Mouse (Mus musculus) heart, embryonic 10.5 days (tissue): ENCODE measurements around the gene Reck. TPM values are rescaled to one million over a fixed set of nuclear protein-coding genes. Genes with fewer than 3 reads are reported as not detected.

Experiments
- DNase-seq: peaks from one replicate; pipeline ENCODE4 v3.0.0-alpha.2; 2017; ENCODE audit warnings: low spot score
- H3K27ac ChIP-seq: fragments of 300-500 bp; sonication (generic); 2 replicates; pipeline ENCODE4 v1.5.1; 2016; ENCODE audit warnings: mild to moderate bottlenecking
- H3K27me3 ChIP-seq: fragments of 300-500 bp; sonication (generic); 2 replicates; pipeline ENCODE4 v1.6.1; 2016; ENCODE audit warnings: mild to moderate bottlenecking; ENCODE audit not compliant: poor library complexity, insufficient read depth, severe bottlenecking
- H3K36me3 ChIP-seq: fragments of 300-500 bp; sonication (generic); 2 replicates; pipeline ENCODE4 v1.6.1; 2016; ENCODE audit warnings: mild to moderate bottlenecking, moderate library complexity
- H3K4me1 ChIP-seq: fragments of 300-500 bp; sonication (generic); 2 replicates; pipeline ENCODE4 v1.6.1; 2016; ENCODE audit warnings: mild to moderate bottlenecking
- H3K4me3 ChIP-seq: fragments of 300-500 bp; sonication (generic); 2 replicates; pipeline ENCODE4 v1.5.1; 2016; ENCODE audit warnings: mild to moderate bottlenecking, moderate library complexity
- H3K9me3 ChIP-seq: fragments of 300-500 bp; sonication (generic); 2 replicates; pipeline ENCODE4 v1.6.1; 2016; ENCODE audit warnings: mild to moderate bottlenecking, moderate library complexity
- WGBS: fragments of 180-500 bp; shearing (Covaris S2); methylation state at CpG from one replicate; pipeline ENCODE4 v1.1.7; 2016; 5-methylcytosine and 5-hydroxymethylcytosine counted together
- polyA plus RNA-seq: library from polyadenylated mRNA; unstranded; fragments of >200 nt; fragmentation: Nextera tagmentation; extraction: Ambion mirVana; gene quantifications from 2 replicates; pipeline ENCODE4 v1.2.1, GENCODE M21; 2016

Reck gene
- polyA plus RNA-seq, 1 experiment from 2014 or later = 17.4 TPM

DNA sequence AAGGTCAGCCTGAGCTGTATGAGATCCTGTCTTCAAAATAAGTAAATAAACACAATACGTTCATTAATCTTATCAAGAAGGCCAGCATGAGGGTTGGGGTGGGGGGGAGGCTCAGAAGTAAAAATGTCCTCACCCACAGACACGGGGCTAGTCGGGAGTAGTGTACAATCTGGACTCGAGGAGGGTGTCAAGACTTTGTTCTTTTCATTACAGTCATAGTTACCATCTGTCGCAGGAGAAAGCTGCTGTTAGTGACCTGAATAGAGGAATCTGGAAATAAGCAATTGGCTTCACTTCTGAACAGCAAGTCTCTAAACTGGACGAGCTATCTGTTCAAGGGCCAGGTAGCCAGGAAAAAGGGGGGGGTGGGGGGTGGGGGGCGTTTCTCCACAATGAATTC is 829 bp upstream of the Reck start:
- 56% methylated on average over 7 of the region's 7 CpGs for WGBS

DNA sequence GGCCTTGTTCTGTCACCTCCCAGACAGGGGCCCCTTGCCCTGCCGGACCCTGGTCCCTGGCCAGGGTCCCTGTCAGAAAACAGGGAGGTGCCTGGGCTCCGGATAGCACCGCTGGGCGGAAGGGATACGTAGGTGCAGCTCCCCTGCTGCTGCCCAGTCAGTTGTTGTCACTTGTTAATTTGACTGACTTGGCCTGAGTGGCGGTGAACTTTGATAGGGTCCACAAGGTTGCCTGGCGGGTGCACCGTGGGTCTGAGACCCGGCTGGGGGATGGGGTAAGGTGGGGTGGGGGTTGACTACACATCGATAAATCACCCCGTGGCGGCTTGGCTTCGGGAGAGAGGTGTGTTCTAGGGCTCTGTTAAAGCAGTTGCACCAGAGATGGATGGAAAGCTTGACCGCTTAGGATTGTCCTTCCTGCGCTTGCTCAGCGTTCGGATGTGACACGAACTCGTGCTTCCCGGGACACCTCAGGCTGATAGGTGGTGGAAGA is 635 bp downstream of the Reck start:
- DNase-seq = peak; percentile 84
- Histone ChIP-seq H3K9me3 (no peaks in the 10 kb centered on the region), H3K27me3 (no peaks in the 10 kb centered on the region), H3K36me3 (no peaks in the 10 kb centered on the region), H3K27ac (peak overlapping the region; percentile 96), H3K4me1 (peaks cover 34% of the 10 kb centered on the region), H3K4me3 (peak overlapping the region; percentile 90)
- 1% methylated on average over 20 of the region's 20 CpGs for WGBS

More for the DNA sequence above, 829 bp upstream of the Reck start:
- Histone ChIP-seq H3K9me3 (no peaks in the 10 kb centered on the region), H3K4me1 (peaks cover 30% of the 10 kb centered on the region), H3K27ac (peak overlapping the region; percentile 96; the same call in 1 of the 2 replicates), H3K27me3 (no peaks in the 10 kb centered on the region), H3K4me3 (peak overlapping the region; percentile 90), H3K36me3 (no peaks in the 10 kb centered on the region)
- peak; percentile 46 for DNase-seq

DNA sequence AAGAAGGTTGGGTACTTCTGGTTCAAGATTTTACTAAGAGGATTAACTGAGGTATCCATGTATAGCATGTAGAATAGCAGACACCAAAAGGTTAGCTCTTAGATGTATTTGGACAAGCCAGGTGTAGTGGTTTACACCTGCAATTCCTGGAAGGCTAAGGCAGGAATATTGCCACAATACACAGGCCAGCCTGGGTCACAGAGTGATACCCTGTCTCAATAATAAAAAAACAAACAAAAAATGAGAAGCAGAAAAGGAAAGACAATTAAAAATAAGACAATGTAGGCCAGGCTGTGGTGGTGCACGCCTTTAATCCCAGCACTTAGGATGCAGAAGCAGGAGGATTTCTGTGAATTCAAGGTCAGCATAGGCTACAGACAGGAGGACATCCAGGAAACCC is 1.9 kb downstream of the Reck start:
- no peak overlapping the region for H3K27ac ChIP-seq
- no peak for DNase-seq
- no peaks in the 10 kb centered on the region for H3K27me3 ChIP-seq
- WGBS = 91% methylated on average over 1 of the region's 1 CpGs
- no peaks in the 10 kb centered on the region for H3K36me3 ChIP-seq
- H3K4me3 ChIP-seq = no peak overlapping the region
- no peaks in the 10 kb centered on the region for H3K9me3 ChIP-seq
- peaks cover 34% of the 10 kb centered on the region for H3K4me1 ChIP-seq

DNA sequence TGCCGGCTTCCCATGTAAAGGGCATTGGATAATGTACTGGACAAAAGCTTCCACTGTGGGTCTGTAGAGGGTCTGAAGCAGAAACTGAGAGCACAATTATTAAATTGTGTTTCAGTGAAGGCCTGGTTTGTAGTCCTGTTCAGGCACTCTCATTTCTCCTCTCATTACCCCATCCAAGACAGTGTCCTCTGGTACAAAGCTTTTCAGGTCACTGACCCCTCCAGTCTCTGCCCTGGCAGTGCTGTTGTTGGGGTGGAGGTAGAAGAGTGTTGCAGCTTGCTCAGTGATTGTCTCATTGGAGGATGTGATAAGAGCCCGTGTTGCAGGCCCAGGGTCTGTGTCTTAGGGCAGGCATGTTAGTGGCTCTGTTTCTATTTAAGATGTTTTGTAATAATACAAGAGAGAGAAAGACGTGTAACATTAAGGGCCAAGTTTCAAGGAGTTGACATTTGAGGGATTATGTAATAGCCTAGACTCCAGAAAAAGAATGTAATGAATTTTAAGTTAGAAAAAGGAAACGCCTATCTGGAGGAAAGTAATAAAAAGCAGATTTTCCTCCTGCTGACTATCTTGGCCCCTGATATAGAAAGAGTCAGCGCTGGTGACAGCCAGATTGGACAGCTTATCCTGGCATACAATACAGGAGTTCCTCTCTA is 2.9 kb downstream of the Reck start:
- no peak for DNase-seq
- H3K27ac ChIP-seq = peak overlapping the region; percentile 53; the same call in 1 of the 2 replicates
- H3K4me1 ChIP-seq = peaks cover 36% of the 10 kb centered on the region
- no peaks in the 10 kb centered on the region for H3K27me3 ChIP-seq
- no peaks in the 10 kb centered on the region for H3K9me3 ChIP-seq
- peak overlapping the region; percentile 12; the same call in 1 of the 2 replicates for H3K4me3 ChIP-seq
- 30% methylated on average over 5 of the region's 5 CpGs for WGBS
- H3K36me3 ChIP-seq = no peaks in the 10 kb centered on the region

DNA sequence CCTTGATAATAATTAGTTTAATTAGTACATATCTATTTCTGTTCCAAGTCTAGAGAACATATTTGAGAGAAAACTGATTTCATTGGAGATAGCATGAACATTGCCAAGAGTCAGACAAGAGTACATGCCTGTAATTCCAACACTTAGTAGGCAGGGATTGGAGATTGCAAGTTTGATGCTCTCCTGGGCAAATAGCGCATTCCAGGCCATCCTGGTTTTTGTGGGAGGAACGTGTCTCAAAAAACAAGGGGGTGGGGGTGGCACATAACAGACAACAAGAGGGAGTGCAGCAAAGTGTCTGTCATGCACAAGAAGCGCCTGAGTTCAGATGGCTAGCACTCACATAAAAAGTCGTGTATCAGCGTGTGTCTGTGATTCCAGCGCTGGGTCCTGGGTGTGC is 4.2 kb downstream of the Reck start:
- no peaks in the 10 kb centered on the region for H3K27me3 ChIP-seq
- 51% methylated on average over 6 of the region's 6 CpGs for WGBS
- no peaks in the 10 kb centered on the region for H3K36me3 ChIP-seq
- no peak for DNase-seq
- no peaks in the 10 kb centered on the region for H3K9me3 ChIP-seq
- H3K4me3 ChIP-seq = no peak overlapping the region
- 0 out of 2 replicates have a peak overlapping the region, but pooled peaks have one; percentile 44 for H3K27ac ChIP-seq
- H3K4me1 ChIP-seq = peaks cover 49% of the 10 kb centered on the region

DNA sequence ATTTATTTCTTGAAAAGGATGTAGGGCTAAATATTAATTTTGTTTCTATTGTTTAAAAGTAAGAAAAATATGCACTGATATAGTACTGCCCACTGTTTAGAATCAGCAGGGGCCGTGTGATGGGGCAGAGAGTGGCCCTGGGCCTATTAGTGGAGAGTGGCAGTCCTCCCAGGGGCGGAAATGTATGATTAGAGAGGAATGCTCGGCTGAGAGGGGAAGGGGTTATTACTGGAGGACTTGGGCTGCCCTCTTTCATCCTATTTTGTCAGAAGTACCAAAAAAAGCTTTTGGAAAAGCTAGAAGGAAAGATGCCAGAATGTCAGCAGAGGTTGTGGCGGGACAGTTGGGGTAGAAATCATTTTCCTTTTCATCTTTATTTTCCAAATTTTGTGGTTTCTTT is 8.9 kb downstream of the Reck start:
- H3K4me3 ChIP-seq = peak overlapping the region; percentile 15; the same call in 1 of the 2 replicates
- DNase-seq = no peak
- no peaks in the 10 kb centered on the region for H3K9me3 ChIP-seq
- peak overlapping the region; percentile 82 for H3K27ac ChIP-seq
- peaks cover 6% of the 10 kb centered on the region; the same call in 1 of the 2 replicates for H3K36me3 ChIP-seq
- no peaks in the 10 kb centered on the region for H3K27me3 ChIP-seq
- H3K4me1 ChIP-seq = peaks cover 44% of the 10 kb centered on the region
- WGBS = 10% methylated on average over 4 of the region's 4 CpGs

DNA sequence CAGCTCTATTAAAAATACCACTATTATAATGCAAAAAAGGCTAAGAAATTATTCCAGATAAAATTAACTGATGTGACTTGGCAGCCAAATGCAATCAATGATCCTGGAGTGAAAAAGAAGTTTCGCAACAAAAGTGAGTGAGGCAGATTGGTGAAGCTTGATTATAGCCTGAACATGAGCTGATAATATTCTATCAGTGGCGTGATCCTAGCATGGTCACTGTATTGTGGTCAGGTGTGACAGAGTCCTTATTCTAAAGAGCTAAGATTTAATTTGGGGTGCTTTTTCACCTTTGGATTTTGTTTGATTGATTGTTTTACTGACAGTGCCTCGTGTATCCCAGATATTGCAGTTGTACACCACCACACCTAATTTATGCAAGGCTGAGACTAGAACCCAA is 15.9 kb downstream of the Reck start:
- Histone ChIP-seq H3K36me3 (peaks cover 12% of the 10 kb centered on the region), H3K4me1 (peaks cover 14% of the 10 kb centered on the region), H3K27ac (no peak overlapping the region), H3K27me3 (no peaks in the 10 kb centered on the region), H3K4me3 (no peak overlapping the region), H3K9me3 (no peaks in the 10 kb centered on the region)
- 83% methylated on average over 3 of the region's 3 CpGs for WGBS
- DNase-seq = no peak

DNA sequence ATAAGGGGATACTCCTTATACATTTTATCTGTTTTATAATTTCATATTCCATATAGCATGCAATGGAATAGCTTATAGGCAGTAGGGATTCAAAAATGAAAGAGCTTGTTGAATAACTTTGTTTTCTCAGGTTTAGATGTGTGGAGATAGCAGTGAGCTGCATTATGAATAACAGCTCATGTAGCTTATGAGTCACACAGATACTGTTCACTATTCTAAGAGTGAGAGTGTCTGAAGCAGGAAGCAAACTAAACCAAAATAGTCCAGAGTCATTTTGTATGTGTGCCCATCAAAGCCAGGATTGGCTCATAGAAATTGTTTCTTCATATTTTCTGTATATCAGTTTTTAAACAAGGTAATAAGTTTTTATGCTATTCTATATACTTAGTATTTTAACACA is 21.9 kb downstream of the Reck start:
- no peaks in the 10 kb centered on the region for H3K27me3 ChIP-seq
- H3K4me1 ChIP-seq = peaks cover 28% of the 10 kb centered on the region
- H3K4me3 ChIP-seq = no peak overlapping the region
- no peak overlapping the region for H3K27ac ChIP-seq
- H3K9me3 ChIP-seq = no peaks in the 10 kb centered on the region
- DNase-seq = no peak
- peaks cover 30% of the 10 kb centered on the region for H3K36me3 ChIP-seq

DNA sequence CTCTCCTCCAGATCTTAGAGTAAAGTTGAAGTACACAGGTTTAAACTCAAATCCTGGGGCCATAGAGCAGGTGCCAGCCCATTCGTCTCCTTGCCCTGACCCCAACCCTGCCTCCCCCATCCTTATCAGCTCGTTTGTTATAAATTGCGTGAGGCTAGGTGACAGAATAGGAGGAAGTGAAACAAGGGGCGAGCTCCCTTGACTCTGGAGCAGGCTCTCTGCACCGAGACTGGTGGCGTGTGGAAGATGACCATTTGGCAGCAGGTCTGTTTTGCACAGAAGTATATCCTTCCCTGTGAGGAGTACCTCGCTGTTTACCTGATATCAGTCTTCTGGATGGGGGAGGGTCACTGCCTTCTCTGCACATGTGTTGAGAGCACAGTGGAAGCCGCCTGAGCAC is 23.9 kb downstream of the Reck start:
- Histone ChIP-seq H3K4me1 (peaks cover 19% of the 10 kb centered on the region), H3K9me3 (no peaks in the 10 kb centered on the region), H3K27me3 (no peaks in the 10 kb centered on the region), H3K4me3 (no peak overlapping the region), H3K27ac (peak overlapping the region; percentile 53), H3K36me3 (peaks cover 42% of the 10 kb centered on the region)
- 30% methylated on average over 8 of the region's 8 CpGs for WGBS
- DNase-seq = no peak

DNA sequence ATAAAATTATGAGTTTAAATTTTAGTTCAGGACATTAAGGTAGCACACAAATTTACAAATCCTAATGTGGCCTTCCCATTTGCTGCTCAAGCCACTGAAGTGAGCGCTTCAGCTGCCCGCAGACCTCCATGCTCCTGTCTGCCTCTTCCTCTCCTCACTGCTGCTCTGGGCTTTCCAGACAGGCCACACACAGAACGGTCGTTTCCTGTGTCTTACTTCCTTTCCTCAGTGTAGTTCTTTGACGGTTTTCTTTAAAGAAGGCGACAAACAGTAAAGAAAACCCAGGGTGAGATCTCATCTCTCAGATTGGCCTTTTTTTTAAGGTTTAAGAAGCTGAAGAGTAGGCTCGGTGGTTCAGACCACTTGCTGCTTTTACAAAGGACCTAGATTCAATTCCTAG is 28.4 kb downstream of the Reck start:
- H3K4me1 ChIP-seq = peaks cover 13% of the 10 kb centered on the region
- peaks cover 40% of the 10 kb centered on the region; the same call in 1 of the 2 replicates for H3K36me3 ChIP-seq
- no peak for DNase-seq
- H3K27ac ChIP-seq = no peak overlapping the region
- H3K4me3 ChIP-seq = no peak overlapping the region
- H3K9me3 ChIP-seq = no peaks in the 10 kb centered on the region
- WGBS = 64% methylated on average over 7 of the region's 7 CpGs
- no peaks in the 10 kb centered on the region for H3K27me3 ChIP-seq

DNA sequence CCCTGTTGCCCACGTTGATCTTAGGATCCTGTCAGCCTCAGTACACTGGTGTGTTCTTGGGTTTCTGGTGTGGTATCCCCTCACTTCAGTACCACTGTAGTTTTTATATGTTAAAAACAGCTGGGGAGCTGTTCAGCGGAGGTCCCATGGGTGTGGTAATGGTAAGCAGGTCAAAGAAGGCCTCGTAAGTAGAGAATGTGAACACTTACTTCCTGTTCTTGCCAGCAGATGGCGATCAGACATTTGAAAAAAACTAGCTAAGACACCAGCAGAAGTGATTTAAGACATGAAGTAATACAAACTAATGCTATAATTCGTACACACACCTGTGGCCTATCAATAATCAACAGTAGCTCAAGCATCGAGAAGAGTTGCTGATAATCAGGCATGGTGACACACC is 31.1 kb downstream of the Reck start:
- no peak overlapping the region for H3K27ac ChIP-seq
- H3K27me3 ChIP-seq = no peaks in the 10 kb centered on the region
- WGBS = 30% methylated on average over 6 of the region's 6 CpGs
- H3K4me1 ChIP-seq = no peaks in the 10 kb centered on the region
- DNase-seq = no peak
- H3K36me3 ChIP-seq = peaks cover 46% of the 10 kb centered on the region; the same call in 1 of the 2 replicates
- H3K9me3 ChIP-seq = no peaks in the 10 kb centered on the region
- no peak overlapping the region for H3K4me3 ChIP-seq

DNA sequence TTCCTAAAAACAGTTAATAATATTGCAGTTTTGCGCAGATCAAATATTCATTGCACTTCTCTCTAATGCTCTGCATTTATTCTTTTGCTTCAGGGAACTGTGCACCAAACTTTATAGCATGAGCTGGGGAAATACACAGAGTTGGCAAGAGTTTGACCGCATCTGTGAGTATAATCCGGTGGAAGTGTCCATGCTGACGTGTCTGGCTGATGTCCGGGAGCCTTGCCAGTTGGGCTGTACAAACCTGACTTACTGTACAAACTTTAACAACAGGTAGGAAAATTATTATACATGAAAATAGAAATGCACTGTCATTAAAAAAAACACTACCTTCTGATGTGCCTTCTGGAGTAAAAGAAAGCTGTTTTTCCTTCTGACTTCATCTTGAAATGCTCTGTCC is 42.9 kb downstream of the Reck start:
- Histone ChIP-seq H3K36me3 (peaks cover 61% of the 10 kb centered on the region), H3K27ac (no peak overlapping the region), H3K4me1 (no peaks in the 10 kb centered on the region), H3K4me3 (no peak overlapping the region), H3K27me3 (no peaks in the 10 kb centered on the region), H3K9me3 (no peaks in the 10 kb centered on the region)
- WGBS = 92% methylated on average over 5 of the region's 5 CpGs
- no peak for DNase-seq

DNA sequence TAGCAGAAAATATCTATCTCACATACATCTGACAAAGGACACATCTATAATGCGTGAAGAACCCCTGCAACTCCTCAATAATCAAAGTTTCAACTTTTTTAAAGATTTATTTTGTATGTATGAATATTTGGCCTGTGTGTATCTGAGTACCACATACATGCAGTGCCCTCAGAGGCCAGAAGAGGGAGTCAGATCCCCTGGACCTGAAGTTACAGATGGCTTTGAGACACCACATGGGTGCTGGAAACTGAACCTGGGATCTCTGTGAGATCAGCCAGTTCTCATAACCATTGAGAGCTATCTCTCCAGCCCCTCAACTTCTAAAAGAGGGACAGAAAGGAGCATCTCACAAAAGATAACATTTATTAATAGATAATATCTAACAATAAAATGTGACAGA is 45.3 kb downstream of the Reck start:
- no peaks in the 10 kb centered on the region for H3K27me3 ChIP-seq
- no peak overlapping the region for H3K27ac ChIP-seq
- H3K4me3 ChIP-seq = no peak overlapping the region
- peaks cover 61% of the 10 kb centered on the region for H3K36me3 ChIP-seq
- WGBS = 90% methylated on average over 1 of the region's 1 CpGs
- DNase-seq = no peak
- H3K9me3 ChIP-seq = no peaks in the 10 kb centered on the region
- H3K4me1 ChIP-seq = no peaks in the 10 kb centered on the region

DNA sequence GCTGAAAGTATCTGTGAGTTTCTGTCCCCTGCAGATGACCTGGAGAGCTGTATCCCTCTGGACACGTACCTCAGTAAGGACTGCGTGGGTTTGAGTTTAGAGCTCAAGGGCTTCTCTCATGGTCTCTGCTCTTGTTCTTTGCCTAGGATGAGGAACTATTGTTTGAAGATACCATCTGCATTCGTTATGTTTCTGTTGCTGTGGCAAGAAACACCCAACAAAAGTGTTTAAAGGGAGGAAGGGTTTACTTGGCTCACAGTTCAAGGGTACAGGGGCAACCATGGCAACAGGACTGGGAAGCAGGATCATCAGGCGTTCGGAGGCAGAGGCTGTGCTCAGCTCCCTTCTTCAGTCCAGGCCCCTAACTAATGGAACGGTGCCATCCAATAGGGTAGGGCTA is 49.8 kb downstream of the Reck start:
- WGBS = 85% methylated on average over 6 of the region's 6 CpGs
- DNase-seq = no peak
- Histone ChIP-seq H3K27me3 (no peaks in the 10 kb centered on the region), H3K36me3 (peaks cover 74% of the 10 kb centered on the region), H3K27ac (no peak overlapping the region), H3K4me1 (no peaks in the 10 kb centered on the region), H3K9me3 (no peaks in the 10 kb centered on the region), H3K4me3 (no peak overlapping the region)
